Mouse (Mus musculus) lung, adult 2 months (tissue): ENCODE measurements around the gene Prkar2b.

ENCODE experiments used
- CTCF ChIP-seq: fragments of 200-500 bp; IDR thresholded peaks from 2 replicates; pipeline ENCODE4 v1.5.1; 2011; ENCODE audit warnings: mild to moderate bottlenecking, low read length, control low read depth; ENCODE audit not compliant: insufficient read depth
- POLR2A ChIP-seq: fragments of 200-500 bp; IDR thresholded peaks from 2 replicates; pipeline ENCODE4 v1.6.1; 2011; ENCODE audit warnings: low read depth, mild to moderate bottlenecking, control low read depth, low read length, borderline replicate concordance; ENCODE audit errors: extremely low read depth

DNA sequence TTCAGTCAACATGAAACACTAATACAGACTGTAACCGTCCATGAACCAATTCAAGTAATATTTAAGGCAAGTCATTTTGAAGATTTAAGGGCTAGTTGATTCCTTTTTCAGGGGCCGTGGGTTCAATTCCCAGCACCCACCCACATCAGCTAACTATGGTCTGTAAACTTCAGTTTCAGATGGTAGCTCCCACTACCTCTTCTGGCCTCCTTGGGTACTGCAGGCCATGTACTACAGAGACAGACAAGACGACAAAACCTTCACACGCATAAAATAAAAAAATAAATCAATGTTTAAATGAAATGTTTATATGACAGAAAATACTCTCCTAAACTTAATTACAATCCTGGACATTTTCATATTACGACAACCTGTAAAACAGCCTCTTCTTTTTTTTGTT, 113.6 kb downstream of the Prkar2b start:
- TF ChIP-seq CTCF: peak; percentile 20; the same call in 1 of the 2 replicates
- TF ChIP-seq POLR2A: no peak
